Mouse (Mus musculus) ovary, postnatal 14 days (tissue): ENCODE results near the gene Tsc22d4.
"Not testable (repeated sequence)": the region's sequence is repeated elsewhere in the genome, so short reads cannot be mapped to it uniquely, and the experiment has no call there.

Experiments
- DNase-seq: peaks from one replicate; pipeline ENCODE4 v3.0.0; 2022; ENCODE audit warnings: low spot score

Tsc22d4 gene

GRCm38 (mm10) chr5:137741023-137741931, 4.3 kb upstream of the Tsc22d4 start, which contains the start of gene Nyap1:
Gene Nyap1 (minus strand): TSS chr5:137741607.
- DNase-seq = peak; percentile 78

GRCm38 (mm10) chr5:137742048-137742447, 3.5 kb upstream of the Tsc22d4 start:
- no peak for DNase-seq

- DNase-seq = no peak
These were observed 2.7 kb upstream of the Tsc22d4 start for GRCm38 (mm10) chr5:137742836-137743235.

GRCm38 (mm10) chr5:137744197-137744596, 1.3 kb upstream of the Tsc22d4 start:
- DNase-seq = no peak

- DNase-seq = peak; percentile 52
These were observed 836 bp downstream of the Tsc22d4 start for GRCm38 (mm10) chr5:137746282-137746850.

- DNase-seq = no peak
These were observed 1.4 kb downstream of the Tsc22d4 start for GRCm38 (mm10) chr5:137746851-137747325.

- no peak for DNase-seq
These were observed 1.9 kb downstream of the Tsc22d4 start for GRCm38 (mm10) chr5:137747326-137747961.

- DNase-seq = no peak
These were observed 2.7 kb downstream of the Tsc22d4 start for GRCm38 (mm10) chr5:137748130-137748770.

GRCm38 (mm10) chr5:137749196-137749836, 3.8 kb downstream of the Tsc22d4 start:
- no peak for DNase-seq

GRCm38 (mm10) chr5:137750212-137750611, 4.7 kb downstream of the Tsc22d4 start:
- DNase-seq = not testable (repeated sequence)

- no peak for DNase-seq
These were observed 5.8 kb downstream of the Tsc22d4 start for GRCm38 (mm10) chr5:137751221-137751887.

- DNase-seq = no peak
These were observed 6.5 kb downstream of the Tsc22d4 start for GRCm38 (mm10) chr5:137751988-137752387.

- DNase-seq = no peak
These were observed 7.7 kb downstream of the Tsc22d4 start for GRCm38 (mm10) chr5:137753111-137753832.

GRCm38 (mm10) chr5:137755425-137755824, 9.9 kb downstream of the Tsc22d4 start:
- no peak for DNase-seq

- DNase-seq = no peak
These were observed 10.6 kb downstream of the Tsc22d4 start for GRCm38 (mm10) chr5:137756106-137756505.

GRCm38 (mm10) chr5:137756882-137757661, 11.5 kb downstream of the Tsc22d4 start:
- peak; percentile 82 for DNase-seq

GRCm38 (mm10) chr5:137757887-137758286, 12.4 kb downstream of the Tsc22d4 start:
- no peak for DNase-seq

- DNase-seq = no peak
These were observed 13.5 kb downstream of the Tsc22d4 start for GRCm38 (mm10) chr5:137758921-137759534.

- DNase-seq = peak; percentile 85
These were observed 14.5 kb downstream of the Tsc22d4 start for GRCm38 (mm10) chr5:137759971-137760412.
